Mouse (Mus musculus): Measurements from ENCODE around the gene Gm28539. TPM values are rescaled to one million over a fixed set of nuclear protein-coding genes. Genes with fewer than 3 reads are reported as not detected.
"Not testable (repeated sequence)": the region's sequence is repeated elsewhere in the genome, so short reads cannot be mapped to it uniquely, and the experiment has no call there.

The Gm28539 gene
- polyA plus RNA-seq, 2 experiments: not detected

- WGBS (ENCODE audit: insufficient replicate concordance): 79% methylated on average over 5 of the region's 5 CpGs
- H3K27ac ChIP-seq: no peak overlapping the region
- H3K4me3 ChIP-seq (ENCODE audit: insufficient read depth in 1 of 2, low read depth in 2 of 2, low read length in 2 of 2): no peak overlapping the region
- no peak overlapping the region for H3K9ac ChIP-seq (replicated peaks)
- H3K4me2 ChIP-seq (ENCODE audit: low read depth): no peak overlapping the region
- ATAC-seq (ENCODE audit: insufficient read depth) (no peak), DNase-seq (ENCODE audit: low read depth in 3 of 3, low spot score in 3 of 3) (no peak)
- H3K27me3 ChIP-seq (ENCODE audit: control insufficient read depth, insufficient read depth, low read length): no peaks in the 10 kb centered on the region
- no peaks in the 10 kb centered on the region for H3K36me3 ChIP-seq (replicated peaks; ENCODE audit: control insufficient read depth, insufficient read depth, low read depth)
- H3K9me3 ChIP-seq (ENCODE audit: control insufficient read depth, low read length): no peaks in the 10 kb centered on the region
- no peaks in the 10 kb centered on the region for H3K4me1 ChIP-seq (replicated peaks; ENCODE audit: control insufficient read depth in 2 of 2, insufficient read depth in 2 of 2, low read length in 1 of 2)
- TF ChIP-seq CTCF (IDR thresholded peaks at IDR 0.05; ENCODE audit: low read depth) (no peak), EP300 (IDR thresholded peaks at IDR 0.05; ENCODE audit: low read depth) (no peak)
These were observed 150.5 kb downstream of the Gm28539 start for GRCm38 (mm10) chr16:18986860-18987259.

GRCm38 (mm10) chr16:19002610-19003389 lies 166.4 kb downstream of the Gm28539 start:
- not testable (repeated sequence) for H3K27ac ChIP-seq; H3K4me3 ChIP-seq (ENCODE audit: insufficient read depth in 1 of 2, low read depth in 2 of 2, low read length in 2 of 2); H3K4me1 ChIP-seq (replicated peaks; ENCODE audit: control insufficient read depth in 2 of 2, insufficient read depth in 2 of 2, low read length in 1 of 2); H3K9ac ChIP-seq (replicated peaks); DNase-seq (ENCODE audit: low read depth in 3 of 3, low spot score in 3 of 3); H3K27me3 ChIP-seq (ENCODE audit: control insufficient read depth, insufficient read depth, low read length); ATAC-seq (ENCODE audit: insufficient read depth); H3K9me3 ChIP-seq (ENCODE audit: control insufficient read depth, low read length); H3K4me2 ChIP-seq (ENCODE audit: low read depth); H3K36me3 ChIP-seq (replicated peaks; ENCODE audit: control insufficient read depth, insufficient read depth, low read depth)
- peak; percentile 68 for TF ChIP-seq CTCF (IDR thresholded peaks at IDR 0.05; ENCODE audit: low read depth)
- WGBS (ENCODE audit: insufficient replicate concordance): 21% methylated on average over 2 of the region's 2 CpGs

DNA sequence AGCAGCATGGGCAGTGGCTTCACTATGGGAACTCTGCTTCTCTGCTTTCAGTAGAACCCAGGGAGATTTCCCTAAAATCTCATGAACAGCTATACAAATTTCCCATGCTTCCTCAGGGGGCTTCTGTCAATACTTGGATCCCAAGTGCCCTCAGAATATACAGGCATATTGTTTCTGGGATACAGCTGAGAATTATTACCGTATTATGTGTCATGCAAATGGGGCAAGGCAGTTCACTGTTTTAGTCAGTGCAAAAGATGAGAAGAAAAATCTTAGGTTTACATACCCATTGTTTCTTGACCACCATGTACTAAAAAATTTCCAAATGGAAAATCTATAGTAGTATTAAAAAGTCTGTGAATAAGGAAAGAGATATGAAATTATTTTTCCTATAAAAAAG lies 167.4 kb downstream of the Gm28539 start:
- 68% methylated on average over 1 of the region's 1 CpGs for WGBS (ENCODE audit: insufficient replicate concordance)
- no peaks in the 10 kb centered on the region for H3K9me3 ChIP-seq (ENCODE audit: control insufficient read depth, low read length)
- no peak for TF ChIP-seq EP300 (IDR thresholded peaks at IDR 0.05; ENCODE audit: low read depth)
- TF ChIP-seq CTCF (IDR thresholded peaks at IDR 0.05; ENCODE audit: low read depth): no peak
- H3K27me3 ChIP-seq (ENCODE audit: control insufficient read depth, insufficient read depth, low read length): no peaks in the 10 kb centered on the region
- ATAC-seq (ENCODE audit: insufficient read depth) (no peak), DNase-seq (ENCODE audit: low read depth in 3 of 3, low spot score in 3 of 3) (no peak)
- no peaks in the 10 kb centered on the region for H3K36me3 ChIP-seq (replicated peaks; ENCODE audit: control insufficient read depth, insufficient read depth, low read depth)
- H3K4me1 ChIP-seq (replicated peaks; ENCODE audit: control insufficient read depth in 2 of 2, insufficient read depth in 2 of 2, low read length in 1 of 2): no peaks in the 10 kb centered on the region
- H3K4me2 ChIP-seq (ENCODE audit: low read depth): no peak overlapping the region
- H3K9ac ChIP-seq (replicated peaks): no peak overlapping the region
- no peak overlapping the region for H3K4me3 ChIP-seq (ENCODE audit: insufficient read depth in 1 of 2, low read depth in 2 of 2, low read length in 2 of 2)
- no peak overlapping the region for H3K27ac ChIP-seq

DNA sequence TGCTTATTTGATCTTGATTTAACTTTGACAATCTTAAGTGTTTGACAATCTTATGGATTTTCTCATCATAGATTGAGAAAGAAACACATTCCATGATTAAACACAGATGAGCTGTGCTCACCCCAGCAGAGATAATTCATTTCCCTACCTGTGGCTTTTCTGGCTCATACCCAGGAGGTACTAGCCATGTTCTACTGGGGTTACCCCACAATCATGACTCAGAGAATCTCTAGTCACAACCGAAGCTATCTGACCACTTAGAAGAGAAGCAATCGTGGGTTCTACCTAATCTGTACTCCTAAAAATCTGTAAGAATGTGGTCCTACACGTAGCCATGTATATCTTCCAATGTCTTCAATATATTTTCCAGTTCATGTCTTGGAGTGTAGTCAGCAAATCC lies 168.9 kb downstream of the Gm28539 start:
- H3K4me3 ChIP-seq (ENCODE audit: insufficient read depth in 1 of 2, low read depth in 2 of 2, low read length in 2 of 2): no peak overlapping the region
- 35% methylated on average over 3 of the region's 3 CpGs for WGBS (ENCODE audit: insufficient replicate concordance)
- no peak for ATAC-seq (ENCODE audit: insufficient read depth)

More for the DNA sequence above, 168.9 kb downstream of the Gm28539 start:
- H3K27ac ChIP-seq: no peak overlapping the region
- TF ChIP-seq CTCF (IDR thresholded peaks at IDR 0.05; ENCODE audit: low read depth): no peak
- no peaks in the 10 kb centered on the region for H3K36me3 ChIP-seq (replicated peaks; ENCODE audit: control insufficient read depth, insufficient read depth, low read depth)
- no peak overlapping the region for H3K9ac ChIP-seq (replicated peaks)
- H3K4me2 ChIP-seq (ENCODE audit: low read depth): no peak overlapping the region
- no peak for DNase-seq (ENCODE audit: low read depth in 3 of 3, low spot score in 3 of 3)
- no peaks in the 10 kb centered on the region for H3K27me3 ChIP-seq (ENCODE audit: control insufficient read depth, insufficient read depth, low read length)
- no peaks in the 10 kb centered on the region for H3K4me1 ChIP-seq (replicated peaks; ENCODE audit: control insufficient read depth in 2 of 2, insufficient read depth in 2 of 2, low read length in 1 of 2)
- no peaks in the 10 kb centered on the region for H3K9me3 ChIP-seq (ENCODE audit: control insufficient read depth, low read length)

Other genes starting within 250 kb of the Gm28539 start
- gene Tbx1, start 245.9 kb upstream of the Gm28539 start, polyA plus RNA-seq (2012; rRNA removed): 0.02 TPM in 1 of 2 replicates, not detected in the other
- not detected in 2 replicates for gene Tbx1, start 245.9 kb upstream of the Gm28539 start, polyA plus RNA-seq (2014; fragmentation: Nextera tagmentation; extraction: Ambion mirVana)
- 15.0 and 27.9 TPM in 2 replicates for gene Gp1bb, start 214.2 kb upstream of the Gm28539 start, polyA plus RNA-seq (2012; rRNA removed)
- gene Gp1bb, start 214.2 kb upstream of the Gm28539 start, polyA plus RNA-seq (2014; fragmentation: Nextera tagmentation; extraction: Ambion mirVana): 23.6 and 32.2 TPM in 2 replicates
- 0.54 and 0.63 TPM in 2 replicates for gene Gm49601, start 210.2 kb upstream of the Gm28539 start, polyA plus RNA-seq (2012; rRNA removed)
- not detected in 2 replicates for gene Gm49601, start 210.2 kb upstream of the Gm28539 start, polyA plus RNA-seq (2014; fragmentation: Nextera tagmentation; extraction: Ambion mirVana)
- 2.0 and 2.2 TPM in 2 replicates for gene Sept5, start 206.6 kb upstream of the Gm28539 start, polyA plus RNA-seq (2012; rRNA removed)
- gene Sept5, start 206.6 kb upstream of the Gm28539 start, polyA plus RNA-seq (2014; fragmentation: Nextera tagmentation; extraction: Ambion mirVana): 1.6 and 1.9 TPM in 2 replicates
- gene Cldn5, start 59.7 kb upstream of the Gm28539 start, polyA plus RNA-seq (2012; rRNA removed): 6.5 and 6.6 TPM in 2 replicates
- gene Cldn5, start 59.7 kb upstream of the Gm28539 start, polyA plus RNA-seq (2014; fragmentation: Nextera tagmentation; extraction: Ambion mirVana): 6.1 and 6.2 TPM in 2 replicates
- gene Ufd1, start 24.8 kb upstream of the Gm28539 start, polyA plus RNA-seq (2012; rRNA removed): 14.6 and 19.3 TPM in 2 replicates
- 29.8 and 32.3 TPM in 2 replicates for gene Ufd1, start 24.8 kb upstream of the Gm28539 start, polyA plus RNA-seq (2014; fragmentation: Nextera tagmentation; extraction: Ambion mirVana)
- 40.7 and 45.8 TPM in 2 replicates for gene Cdc45, start 24.6 kb upstream of the Gm28539 start, polyA plus RNA-seq (2012; rRNA removed)
- gene Cdc45, start 24.6 kb upstream of the Gm28539 start, polyA plus RNA-seq (2014; fragmentation: Nextera tagmentation; extraction: Ambion mirVana): 40.6 and 45.4 TPM in 2 replicates
- gene 2510002D24Rik, start within 50 bp of the Gm28539 start, polyA plus RNA-seq (2012; rRNA removed): 20.5 and 23.6 TPM in 2 replicates
- 10.1 and 11.0 TPM in 2 replicates for gene 2510002D24Rik, start within 50 bp of the Gm28539 start, polyA plus RNA-seq (2014; fragmentation: Nextera tagmentation; extraction: Ambion mirVana)
- 12.0 and 18.7 TPM in 2 replicates for gene Mrpl40, start 40.3 kb downstream of the Gm28539 start, polyA plus RNA-seq (2012; rRNA removed)
- 52.7 and 53.8 TPM in 2 replicates for gene Mrpl40, start 40.3 kb downstream of the Gm28539 start, polyA plus RNA-seq (2014; fragmentation: Nextera tagmentation; extraction: Ambion mirVana)
- gene Hira, start 40.5 kb downstream of the Gm28539 start, polyA plus RNA-seq (2012; rRNA removed): 23.2 and 23.7 TPM in 2 replicates
- 4.9 and 5.9 TPM in 2 replicates for gene Hira, start 40.5 kb downstream of the Gm28539 start, polyA plus RNA-seq (2014; fragmentation: Nextera tagmentation; extraction: Ambion mirVana)

All from liver, embryonic 14.5 days (tissue).